Mouse (Mus musculus): ENCODE results near the gene Gm29609. TPM values are rescaled to one million over a fixed set of nuclear protein-coding genes. Genes with fewer than 3 reads are reported as not detected.

Gene Gm29609
- 0.63 and 1.3 TPM in 2 replicates for polyA plus RNA-seq (2015; fragmentation: Nextera tagmentation; extraction: Ambion mirVana)

GRCm38 (mm10) chr5:31179766-31180630 is at the start of gene Gm29609, which contains the start of gene Gtf3c2:
Gm29609 (minus strand) TSS chr5:31179911.
Gtf3c2 (minus strand) TSS chr5:31180144.
- Histone ChIP-seq H3K4me2 (ENCODE audit: low read depth, low read length) (peak within 1 kb of the TSS; percentile 98), H3K9me3 (replicated peaks; ENCODE audit: control insufficient read depth, low read length) (no peaks in the 10 kb centered on the region), H3K9ac (ENCODE audit: low read length) (peak within 1 kb of the TSS; percentile 86), H3K27me3 (ENCODE audit: control insufficient read depth, insufficient read depth, low read length) (no peaks in the 10 kb centered on the region), H3K4me1 (ENCODE audit: control insufficient read depth, insufficient read depth, low read length) (peaks cover 8% of the 10 kb centered on the region), H3K27ac (ENCODE audit: low read length) (peak within 1 kb of the TSS; percentile 96), H3K36me3 (ENCODE audit: control insufficient read depth, insufficient read depth) (peaks cover 2% of the 10 kb centered on the region; the same call in 1 of the 2 replicates), H3K4me3 (ENCODE audit: low read length) (peak within 1 kb of the TSS; percentile 84)
- WGBS, result under 1% methylated on average over 59 of the region's 59 CpGs
- peak; percentile 98 for ATAC-seq (replicated peaks; ENCODE audit: extremely low read depth, insufficient read depth, low FRiP score)

- WGBS, result 44% methylated on average over 1 of the region's 1 CpGs
- no peaks in the 10 kb centered on the region for H3K27me3 ChIP-seq (ENCODE audit: control insufficient read depth, insufficient read depth, low read length)
- no peak overlapping the region for H3K4me3 ChIP-seq (ENCODE audit: low read length)
Measured at GRCm38 (mm10) chr5:31226641-31227040, 46.9 kb upstream of the Gm29609 start.

GRCm38 (mm10) chr5:31222696-31223095 is 43.0 kb upstream of the Gm29609 start:
- H3K36me3 ChIP-seq (ENCODE audit: control insufficient read depth, insufficient read depth), result no peaks in the 10 kb centered on the region
- no peaks in the 10 kb centered on the region for H3K9me3 ChIP-seq (replicated peaks; ENCODE audit: control insufficient read depth, low read length)
- H3K4me2 ChIP-seq (ENCODE audit: low read depth, low read length), result no peak overlapping the region
- peaks cover 20% of the 10 kb centered on the region for H3K4me1 ChIP-seq (ENCODE audit: control insufficient read depth, insufficient read depth, low read length)
- 90% methylated on average over 9 of the region's 9 CpGs for WGBS
- no peaks in the 10 kb centered on the region for H3K27me3 ChIP-seq (ENCODE audit: control insufficient read depth, insufficient read depth, low read length)
- H3K27ac ChIP-seq (ENCODE audit: low read length), result no peak overlapping the region
- H3K9ac ChIP-seq (ENCODE audit: low read length), result no peak overlapping the region
- H3K4me3 ChIP-seq (ENCODE audit: low read length), result no peak overlapping the region
- ATAC-seq (replicated peaks; ENCODE audit: extremely low read depth, insufficient read depth, low FRiP score), result no peak

More at GRCm38 (mm10) chr5:31226641-31227040, 46.9 kb upstream of the Gm29609 start:
- no peak for ATAC-seq (replicated peaks; ENCODE audit: extremely low read depth, insufficient read depth, low FRiP score)
- Histone ChIP-seq H3K36me3 (ENCODE audit: control insufficient read depth, insufficient read depth) (no peaks in the 10 kb centered on the region), H3K9ac (ENCODE audit: low read length) (no peak overlapping the region), H3K4me1 (ENCODE audit: control insufficient read depth, insufficient read depth, low read length) (peaks cover 1% of the 10 kb centered on the region; the same call in 1 of the 2 replicates), H3K4me2 (ENCODE audit: low read depth, low read length) (no peak overlapping the region), H3K9me3 (replicated peaks; ENCODE audit: control insufficient read depth, low read length) (no peaks in the 10 kb centered on the region), H3K27ac (ENCODE audit: low read length) (no peak overlapping the region)

- H3K9me3 ChIP-seq (replicated peaks; ENCODE audit: control insufficient read depth, low read length), result no peaks in the 10 kb centered on the region
- peak overlapping the region; percentile 91 for H3K9ac ChIP-seq (ENCODE audit: low read length)
- WGBS, result 19% methylated on average over 11 of the region's 11 CpGs
- H3K4me1 ChIP-seq (ENCODE audit: control insufficient read depth, insufficient read depth, low read length), result peaks cover 20% of the 10 kb centered on the region
- H3K27me3 ChIP-seq (ENCODE audit: control insufficient read depth, insufficient read depth, low read length), result no peaks in the 10 kb centered on the region
- H3K27ac ChIP-seq (ENCODE audit: low read length), result peak overlapping the region; percentile 93
- no peak for ATAC-seq (replicated peaks; ENCODE audit: extremely low read depth, insufficient read depth, low FRiP score)
- peak overlapping the region; percentile 95 for H3K4me2 ChIP-seq (ENCODE audit: low read depth, low read length)
- H3K4me3 ChIP-seq (ENCODE audit: low read length), result peak overlapping the region; percentile 87
- H3K36me3 ChIP-seq (ENCODE audit: control insufficient read depth, insufficient read depth), result no peaks in the 10 kb centered on the region
Measured at GRCm38 (mm10) chr5:31221304-31221945, 41.7 kb upstream of the Gm29609 start.

GRCm38 (mm10) chr5:31220448-31221303 is 41.0 kb upstream of the Gm29609 start, which contains the start of gene Ppm1g:
Ppm1g (minus strand) TSS chr5:31220687.
- peak within 1 kb of the TSS; percentile 91 for H3K9ac ChIP-seq (ENCODE audit: low read length)
- peak; percentile 96 for ATAC-seq (replicated peaks; ENCODE audit: extremely low read depth, insufficient read depth, low FRiP score)
- peak within 1 kb of the TSS; percentile 93 for H3K27ac ChIP-seq (ENCODE audit: low read length)
- no peaks in the 10 kb centered on the region for H3K36me3 ChIP-seq (ENCODE audit: control insufficient read depth, insufficient read depth)
- WGBS, result under 1% methylated on average over 70 of the region's 70 CpGs
- peaks cover 20% of the 10 kb centered on the region for H3K4me1 ChIP-seq (ENCODE audit: control insufficient read depth, insufficient read depth, low read length)
- peak within 1 kb of the TSS; percentile 87 for H3K4me3 ChIP-seq (ENCODE audit: low read length)
- H3K9me3 ChIP-seq (replicated peaks; ENCODE audit: control insufficient read depth, low read length), result no peaks in the 10 kb centered on the region
- peak within 1 kb of the TSS; percentile 95 for H3K4me2 ChIP-seq (ENCODE audit: low read depth, low read length)
- H3K27me3 ChIP-seq (ENCODE audit: control insufficient read depth, insufficient read depth, low read length), result no peaks in the 10 kb centered on the region

- peak overlapping the region; percentile 87 for H3K4me3 ChIP-seq (ENCODE audit: low read length)
- peak overlapping the region; percentile 91 for H3K27ac ChIP-seq (ENCODE audit: low read length)
- H3K4me2 ChIP-seq (ENCODE audit: low read depth, low read length), result peak overlapping the region; percentile 71
- no peaks in the 10 kb centered on the region for H3K27me3 ChIP-seq (ENCODE audit: control insufficient read depth, insufficient read depth, low read length)
- no peaks in the 10 kb centered on the region for H3K36me3 ChIP-seq (ENCODE audit: control insufficient read depth, insufficient read depth)
- H3K9me3 ChIP-seq (replicated peaks; ENCODE audit: control insufficient read depth, low read length), result no peaks in the 10 kb centered on the region
- under 1% methylated on average over 38 of the region's 40 CpGs for WGBS
- peak; percentile 50 for ATAC-seq (replicated peaks; ENCODE audit: extremely low read depth, insufficient read depth, low FRiP score)
- H3K4me1 ChIP-seq (ENCODE audit: control insufficient read depth, insufficient read depth, low read length), result peaks cover 20% of the 10 kb centered on the region
- H3K9ac ChIP-seq (ENCODE audit: low read length), result peak overlapping the region; percentile 90
Measured at GRCm38 (mm10) chr5:31219911-31220447, 40.3 kb upstream of the Gm29609 start.

GRCm38 (mm10) chr5:31219474-31219873 is 39.8 kb upstream of the Gm29609 start:
- ATAC-seq (replicated peaks; ENCODE audit: extremely low read depth, insufficient read depth, low FRiP score), result no peak
- no peaks in the 10 kb centered on the region for H3K27me3 ChIP-seq (ENCODE audit: control insufficient read depth, insufficient read depth, low read length)
- H3K4me3 ChIP-seq (ENCODE audit: low read length), result peak overlapping the region; percentile 87
- H3K4me1 ChIP-seq (ENCODE audit: control insufficient read depth, insufficient read depth, low read length), result peaks cover 20% of the 10 kb centered on the region
- peak overlapping the region; percentile 71 for H3K4me2 ChIP-seq (ENCODE audit: low read depth, low read length)
- H3K9me3 ChIP-seq (replicated peaks; ENCODE audit: control insufficient read depth, low read length), result no peaks in the 10 kb centered on the region
- peak overlapping the region; percentile 91 for H3K27ac ChIP-seq (ENCODE audit: low read length)
- 1% methylated on average over 11 of the region's 11 CpGs for WGBS
- H3K36me3 ChIP-seq (ENCODE audit: control insufficient read depth, insufficient read depth), result no peaks in the 10 kb centered on the region
- peak overlapping the region; percentile 90 for H3K9ac ChIP-seq (ENCODE audit: low read length)

GRCm38 (mm10) chr5:31219070-31219469 is 39.4 kb upstream of the Gm29609 start:
- no peaks in the 10 kb centered on the region for H3K9me3 ChIP-seq (replicated peaks; ENCODE audit: control insufficient read depth, low read length)
- 0% methylated on average over 2 of the region's 2 CpGs for WGBS
- no peak for ATAC-seq (replicated peaks; ENCODE audit: extremely low read depth, insufficient read depth, low FRiP score)
- H3K27ac ChIP-seq (ENCODE audit: low read length), result no peak overlapping the region
- H3K4me1 ChIP-seq (ENCODE audit: control insufficient read depth, insufficient read depth, low read length), result peaks cover 20% of the 10 kb centered on the region
- H3K4me2 ChIP-seq (ENCODE audit: low read depth, low read length), result peak overlapping the region; percentile 71
- no peaks in the 10 kb centered on the region for H3K27me3 ChIP-seq (ENCODE audit: control insufficient read depth, insufficient read depth, low read length)
- no peaks in the 10 kb centered on the region for H3K36me3 ChIP-seq (ENCODE audit: control insufficient read depth, insufficient read depth)
- H3K4me3 ChIP-seq (ENCODE audit: low read length), result peak overlapping the region; percentile 44
- H3K9ac ChIP-seq (ENCODE audit: low read length), result peak overlapping the region; percentile 90
